10 mouse cellular contexts compared by ENCODE assay signal in genomic region chr10:91242491-91243046, GRCm38 (mm10).
DNase-seq lines count a peak whose midpoint lies in the region; ATAC-seq and TF ChIP-seq lines count a peak whose summit lies in the region.
"Had no signal": no experiment of that assay in that cellular context is flagged by ENCODE, and none has a peak within 500 bp of the region (broad histone marks: within the 10 kb centered on the region; RNA-seq: fewer than 3 reads in every experiment).

No protein-coding gene starts in this region.

- no peak for DNase-seq in kidney, postnatal 0 days (ENCODE audit: low spot score)
- no peak for DNase-seq in kidney, postnatal 4 days
- no peak for DNase-seq in right cerebral cortex, postnatal 4 days
- no peak for DNase-seq in cerebellum, postnatal 10 days
- DNase-seq: right cerebral cortex, adult 18-20 months had no signal

- H3K36me3 ChIP-seq in kidney, postnatal 0 days (ENCODE audit: insufficient read depth, low read length) = no peaks in the 10 kb centered on the region
- H3K36me3 ChIP-seq in embryonic facial prominence, embryonic 12.5 days = no peaks in the 10 kb centered on the region
- no peaks in the 10 kb centered on the region for H3K36me3 ChIP-seq in intestine, embryonic 16.5 days (ENCODE audit: control insufficient read depth, insufficient read depth, low read length)
- H3K36me3 ChIP-seq: midbrain, embryonic 13.5 days had no signal

- WGBS in kidney, postnatal 0 days = 69% methylated on average over 5 of the region's 5 CpGs
- WGBS in embryonic facial prominence, embryonic 12.5 days = 71% methylated on average over 5 of the region's 5 CpGs
- 66% methylated on average over 5 of the region's 5 CpGs for WGBS in intestine, embryonic 16.5 days

- H3K27ac ChIP-seq in kidney, postnatal 0 days = peak overlapping the region; percentile 51; the same call in 1 of the 2 replicates
- peak overlapping the region; percentile 83 for H3K27ac ChIP-seq in embryonic facial prominence, embryonic 12.5 days
- peak overlapping the region; percentile 68 for H3K27ac ChIP-seq in intestine, embryonic 16.5 days (ENCODE audit: low read length)

- ATAC-seq in kidney, postnatal 0 days (replicated peaks; ENCODE audit: low FRiP score, low read depth) = no peak
- ATAC-seq in embryonic facial prominence, embryonic 12.5 days (ENCODE audit: insufficient number of reproducible peaks, insufficient read depth, low FRiP score, low TSS enrichment) = no peak
- no peak for ATAC-seq in intestine, embryonic 16.5 days
- ATAC-seq in megakaryocyte progenitor cell, adult 5-6 weeks (replicated peaks; ENCODE audit: poor library complexity) = peak; percentile 93

- H3K4me1 ChIP-seq in kidney, postnatal 0 days (replicated peaks; ENCODE audit: insufficient read depth, low read length) = peaks cover 8% of the 10 kb centered on the region
- peaks cover 41% of the 10 kb centered on the region for H3K4me1 ChIP-seq in embryonic facial prominence, embryonic 12.5 days
- H3K4me1 ChIP-seq in intestine, embryonic 16.5 days (ENCODE audit: control insufficient read depth, insufficient read depth, low read length) = peaks cover 15% of the 10 kb centered on the region

- no peak overlapping the region for H3K9ac ChIP-seq in kidney, postnatal 0 days (ENCODE audit: low read depth, low read length)
- H3K9ac ChIP-seq in embryonic facial prominence, embryonic 12.5 days = no peak overlapping the region
- H3K9ac ChIP-seq in intestine, embryonic 16.5 days (ENCODE audit: low read depth, low read length) = no peak overlapping the region
- H3K9ac ChIP-seq: midbrain, embryonic 13.5 days had no signal

- no peak overlapping the region for H3K4me3 ChIP-seq in kidney, postnatal 0 days (replicated peaks; ENCODE audit: low read depth, low read length)
- H3K4me3 ChIP-seq in embryonic facial prominence, embryonic 12.5 days = no peak overlapping the region
- H3K4me3 ChIP-seq in intestine, embryonic 16.5 days (ENCODE audit: low read length) = no peak overlapping the region
- H3K4me3 ChIP-seq: erythroblast, embryonic 14.5 days; midbrain, embryonic 13.5 days had no signal

- no peaks in the 10 kb centered on the region for H3K9me3 ChIP-seq in kidney, postnatal 0 days (replicated peaks; ENCODE audit: low read length)
- H3K9me3 ChIP-seq in embryonic facial prominence, embryonic 12.5 days = no peaks in the 10 kb centered on the region
- H3K9me3 ChIP-seq in intestine, embryonic 16.5 days (ENCODE audit: control insufficient read depth, low read length) = no peaks in the 10 kb centered on the region
- H3K9me3 ChIP-seq: midbrain, embryonic 13.5 days had no signal

- no peak overlapping the region for H3K4me2 ChIP-seq in kidney, postnatal 0 days (ENCODE audit: low read length)
- H3K4me2 ChIP-seq in embryonic facial prominence, embryonic 12.5 days (replicated peaks) = no peak overlapping the region
- no peak overlapping the region for H3K4me2 ChIP-seq in intestine, embryonic 16.5 days (ENCODE audit: low read depth, low read length)
- H3K4me2 ChIP-seq: midbrain, embryonic 13.5 days had no signal

- no peak for TF ChIP-seq CTCF in kidney, postnatal 0 days (IDR thresholded peaks at IDR 0.05; ENCODE audit: low read depth)

- H3K27me3 ChIP-seq in kidney, postnatal 0 days (ENCODE audit: insufficient read depth, low read length) = no peaks in the 10 kb centered on the region
- no peaks in the 10 kb centered on the region for H3K27me3 ChIP-seq in embryonic facial prominence, embryonic 12.5 days
- H3K27me3 ChIP-seq in intestine, embryonic 16.5 days (replicated peaks; ENCODE audit: control insufficient read depth, insufficient read depth, low read length) = no peaks in the 10 kb centered on the region
- H3K27me3 ChIP-seq: midbrain, embryonic 13.5 days had no signal
